Mouse (Mus musculus) kidney, embryonic 16.5 days (tissue): ENCODE data around the gene Itga4. TPM values are rescaled to one million over a fixed set of nuclear protein-coding genes. Genes with fewer than 3 reads are reported as not detected.

Source experiments
- ATAC-seq: fragments of 200-750 bp; cut with Nextera tagmentation; 2 replicates; pipeline ENCODE4 v1.8.0; 2017; ENCODE audit warnings: moderate TSS enrichment; ENCODE audit not compliant: low FRiP score, low TSS enrichment
- H3K27ac ChIP-seq: fragments of 300-500 bp; sonication (generic); 2 replicates; pipeline ENCODE4 v1.5.1; 2014; ENCODE audit warnings: low read length
- H3K27me3 ChIP-seq: fragments of 300-500 bp; sonication (generic); 2 replicates; pipeline ENCODE4 v1.6.1; 2014; ENCODE audit warnings: low read length, control low read depth, mixed read lengths; ENCODE audit not compliant: insufficient read depth
- H3K36me3 ChIP-seq: fragments of 300-500 bp; sonication (generic); 2 replicates; pipeline ENCODE4 v1.6.1; 2014; ENCODE audit warnings: low read length, control low read depth, mixed read lengths; ENCODE audit not compliant: insufficient read depth
- H3K4me1 ChIP-seq: fragments of 300-500 bp; sonication (generic); 2 replicates; pipeline ENCODE4 v1.6.1; 2014; ENCODE audit warnings: low read length, control low read depth, mixed read lengths; ENCODE audit not compliant: insufficient read depth
- H3K4me2 ChIP-seq: fragments of 300-500 bp; sonication (generic); replicated peaks from 2 replicates; pipeline ENCODE4 v1.6.1; 2014; ENCODE audit warnings: low read depth, low read length
- H3K4me3 ChIP-seq: fragments of 300-500 bp; sonication (generic); 2 replicates; pipeline ENCODE4 v1.5.1; 2014; ENCODE audit warnings: mild to moderate bottlenecking, low read length
- H3K9ac ChIP-seq: fragments of 300-500 bp; sonication (generic); replicated peaks from 2 replicates; pipeline ENCODE4 v1.6.1; 2014; ENCODE audit warnings: low read length
- H3K9me3 ChIP-seq: fragments of 300-500 bp; sonication (generic); 2 replicates; pipeline ENCODE4 v1.6.1; 2016; ENCODE audit warnings: low read length, control low read depth
- WGBS: fragments of 180-500 bp; shearing (Covaris S2); extraction: QIAGEN DNeasy Blood & Tissue Kit; methylation state at CpG from one replicate; pipeline ENCODE4 v1.1.7; 2014; 5-methylcytosine and 5-hydroxymethylcytosine counted together
- polyA plus RNA-seq: library from polyadenylated mRNA; unstranded; fragments of >200 nt; fragmentation: Nextera tagmentation; extraction: Ambion mirVana; gene quantifications from 2 replicates; pipeline ENCODE4 v1.2.1, GENCODE M21; 2015

Gene Itga4
- polyA plus RNA-seq, 1 experiment from 2014 or later: 4.2 TPM

DNA sequence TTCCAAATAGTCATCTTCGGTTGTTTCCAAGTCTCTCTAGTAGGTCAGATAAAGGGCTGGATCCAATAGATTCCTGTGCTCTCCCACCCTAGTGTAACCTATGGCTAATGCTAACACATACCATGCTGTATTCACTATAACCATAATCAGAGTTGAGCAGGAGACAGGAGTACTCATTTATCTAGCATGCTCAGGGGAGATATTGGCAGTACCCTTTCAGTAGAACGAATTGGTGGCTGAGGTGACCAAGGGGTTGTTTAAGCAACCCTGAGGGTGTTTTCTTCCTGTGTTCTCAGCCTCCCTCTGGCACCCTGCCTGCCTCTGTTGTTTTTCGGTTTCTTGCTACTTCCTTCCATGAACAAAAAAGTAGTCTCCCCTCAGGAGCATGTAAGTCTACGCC lies 4.1 kb downstream of the Itga4 start:
- WGBS: 64% methylated on average over 4 of the region's 4 CpGs
- H3K4me2 ChIP-seq: no peak overlapping the region
- peaks cover 10% of the 10 kb centered on the region; the same call in 1 of the 2 replicates for H3K4me1 ChIP-seq
- no peaks in the 10 kb centered on the region for H3K9me3 ChIP-seq
- H3K9ac ChIP-seq: no peak overlapping the region
- no peak for ATAC-seq
- no peaks in the 10 kb centered on the region for H3K36me3 ChIP-seq
- no peak overlapping the region for H3K4me3 ChIP-seq
- no peaks in the 10 kb centered on the region for H3K27me3 ChIP-seq
- H3K27ac ChIP-seq: no peak overlapping the region

DNA sequence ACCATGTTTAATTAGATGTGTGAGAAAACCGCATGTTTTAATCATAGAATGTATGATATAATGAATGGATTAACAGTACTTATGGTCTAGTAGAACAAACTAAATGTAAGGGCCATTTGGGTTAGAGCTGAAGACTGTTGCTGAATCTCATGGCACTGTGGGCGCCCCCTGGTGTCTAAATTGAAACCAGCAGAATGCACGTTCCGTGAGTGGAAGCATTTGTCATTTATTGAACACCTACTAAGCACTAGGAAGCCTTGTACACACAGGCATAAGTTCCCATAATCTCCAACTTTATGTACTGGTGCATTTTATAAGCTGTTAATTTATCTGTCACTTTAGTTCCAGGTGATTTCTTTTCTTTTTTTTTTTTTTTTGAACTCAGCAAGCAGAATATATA lies 10.4 kb downstream of the Itga4 start:
- Histone ChIP-seq H3K4me3 (no peak overlapping the region), H3K36me3 (no peaks in the 10 kb centered on the region), H3K27ac (no peak overlapping the region), H3K4me2 (no peak overlapping the region), H3K4me1 (no peaks in the 10 kb centered on the region), H3K9me3 (no peaks in the 10 kb centered on the region), H3K9ac (no peak overlapping the region), H3K27me3 (no peaks in the 10 kb centered on the region)
- no peak for ATAC-seq
- WGBS: 58% methylated on average over 4 of the region's 4 CpGs

DNA sequence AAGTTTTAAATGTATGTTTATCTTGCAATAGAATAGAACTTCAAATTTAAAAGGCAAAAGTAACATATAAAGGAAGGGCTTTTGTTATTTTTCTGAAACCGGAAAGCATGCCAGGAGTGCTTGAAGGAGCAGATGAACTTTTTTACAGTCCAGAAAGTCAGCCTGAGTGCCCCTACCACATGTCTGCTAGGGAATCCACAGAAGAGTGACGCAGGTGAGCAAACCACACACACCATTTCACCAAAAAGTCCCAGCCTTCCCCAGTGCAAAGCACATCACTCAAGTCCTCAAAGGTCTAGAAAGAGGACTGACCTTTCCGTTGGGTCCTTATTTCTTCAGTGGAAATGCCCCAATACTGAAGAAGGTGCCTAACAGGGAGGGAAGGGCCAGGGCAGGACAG lies 11.3 kb downstream of the Itga4 start:
- Histone ChIP-seq H3K27me3 (no peaks in the 10 kb centered on the region), H3K27ac (no peak overlapping the region), H3K4me1 (no peaks in the 10 kb centered on the region), H3K4me2 (no peak overlapping the region), H3K9ac (no peak overlapping the region), H3K36me3 (no peaks in the 10 kb centered on the region), H3K4me3 (no peak overlapping the region), H3K9me3 (no peaks in the 10 kb centered on the region)
- ATAC-seq: no peak
- 90% methylated on average over 3 of the region's 3 CpGs for WGBS

DNA sequence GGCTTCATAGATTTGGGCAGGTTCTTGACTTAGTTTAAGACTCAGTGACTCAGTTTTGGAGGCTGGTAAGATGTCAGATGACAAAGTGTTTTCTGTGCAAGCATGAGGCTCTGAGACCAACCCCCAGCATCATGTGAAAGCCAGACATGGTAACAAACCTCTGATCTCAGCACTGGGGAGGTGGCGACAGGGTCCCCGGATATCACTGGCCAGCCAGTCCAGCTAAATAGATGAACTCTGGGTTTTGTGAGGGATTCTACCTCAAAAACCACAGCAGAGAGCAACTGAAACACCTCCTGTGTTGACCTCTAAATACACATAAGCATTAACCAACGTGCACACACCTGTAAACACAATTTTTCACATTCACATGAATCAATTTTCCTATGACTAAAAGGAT lies 12.0 kb downstream of the Itga4 start:
- H3K4me2 ChIP-seq: no peak overlapping the region
- H3K27ac ChIP-seq: no peak overlapping the region
- 86% methylated on average over 3 of the region's 3 CpGs for WGBS
- no peaks in the 10 kb centered on the region for H3K27me3 ChIP-seq
- ATAC-seq: no peak
- H3K9me3 ChIP-seq: no peaks in the 10 kb centered on the region
- H3K9ac ChIP-seq: no peak overlapping the region
- H3K4me1 ChIP-seq: no peaks in the 10 kb centered on the region
- no peaks in the 10 kb centered on the region for H3K36me3 ChIP-seq
- H3K4me3 ChIP-seq: no peak overlapping the region

DNA sequence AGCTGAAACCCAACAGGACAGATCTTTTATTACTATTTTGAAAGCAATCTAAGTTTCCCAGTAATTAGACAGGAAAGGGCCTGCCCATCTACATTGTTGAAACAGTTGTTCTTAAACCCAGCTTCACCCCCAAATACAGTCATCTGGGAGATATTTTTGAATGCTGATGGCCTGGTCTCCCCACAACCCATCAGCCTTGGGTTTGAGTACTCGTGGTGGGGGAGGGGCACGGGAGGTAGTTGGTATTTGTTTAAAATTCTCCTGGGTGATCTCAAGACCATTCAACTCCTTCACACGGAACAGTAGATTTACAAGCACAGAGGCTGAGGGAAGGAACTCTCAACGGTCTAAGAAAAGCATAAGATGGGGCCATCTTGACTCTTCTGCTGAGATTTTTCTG lies 13.6 kb downstream of the Itga4 start:
- Histone ChIP-seq H3K36me3 (no peaks in the 10 kb centered on the region), H3K9me3 (no peaks in the 10 kb centered on the region), H3K9ac (no peak overlapping the region), H3K27me3 (no peaks in the 10 kb centered on the region), H3K4me1 (no peaks in the 10 kb centered on the region), H3K4me3 (no peak overlapping the region), H3K4me2 (no peak overlapping the region), H3K27ac (no peak overlapping the region)
- no peak for ATAC-seq
- WGBS: 54% methylated on average over 4 of the region's 4 CpGs

DNA sequence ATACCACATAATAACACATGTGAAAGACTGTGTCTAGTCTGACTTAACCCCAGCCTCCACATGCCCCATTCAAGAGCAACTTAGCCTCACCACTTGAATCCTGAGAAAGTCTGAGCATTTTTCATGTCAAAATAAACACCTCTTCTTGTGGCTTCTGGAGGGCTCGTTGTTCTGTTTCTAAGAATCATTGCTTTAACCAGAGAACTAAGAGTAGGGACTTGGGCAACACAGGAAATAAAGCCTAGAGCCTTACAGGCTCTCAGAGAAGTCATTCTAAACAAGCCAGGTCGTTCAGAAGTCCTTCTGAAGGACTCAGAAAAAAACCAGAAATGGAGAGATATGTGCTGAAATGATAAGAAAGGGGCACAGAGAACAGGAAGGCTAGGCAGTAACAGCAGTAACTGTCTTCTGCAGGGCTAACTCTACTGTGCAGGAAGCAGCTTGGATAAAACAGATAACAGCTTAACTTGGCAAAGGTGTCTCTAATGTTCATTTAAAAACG lies 14.9 kb downstream of the Itga4 start:
- no peak for ATAC-seq
- Histone ChIP-seq H3K9me3 (no peaks in the 10 kb centered on the region), H3K27ac (no peak overlapping the region), H3K4me2 (no peak overlapping the region), H3K4me1 (no peaks in the 10 kb centered on the region), H3K9ac (no peak overlapping the region), H3K36me3 (no peaks in the 10 kb centered on the region), H3K4me3 (no peak overlapping the region), H3K27me3 (no peaks in the 10 kb centered on the region)
- WGBS: 55% methylated on average over 3 of the region's 3 CpGs

DNA sequence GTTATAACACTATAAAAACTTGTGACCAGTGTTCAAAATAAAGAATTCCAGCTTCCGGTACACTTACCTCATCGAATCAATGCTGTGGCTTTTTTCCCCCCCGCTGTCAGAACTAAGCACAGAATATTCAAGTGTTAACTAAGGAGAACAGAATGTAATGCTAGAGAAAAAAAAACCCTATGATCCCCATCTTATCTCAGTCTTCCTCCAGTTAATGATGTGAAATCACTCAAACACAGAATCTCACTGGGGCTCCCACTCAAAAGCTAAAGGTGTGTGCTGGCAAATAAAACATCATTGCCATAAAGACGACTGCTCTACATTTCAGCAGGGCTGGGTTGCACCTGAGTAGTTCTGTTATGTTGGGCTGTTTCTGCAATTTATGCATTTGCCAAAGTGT lies 16.6 kb downstream of the Itga4 start:
- Histone ChIP-seq H3K4me3 (no peak overlapping the region), H3K9ac (no peak overlapping the region), H3K36me3 (no peaks in the 10 kb centered on the region), H3K9me3 (no peaks in the 10 kb centered on the region), H3K4me2 (no peak overlapping the region), H3K27ac (no peak overlapping the region), H3K27me3 (no peaks in the 10 kb centered on the region), H3K4me1 (no peaks in the 10 kb centered on the region)
- 91% methylated on average over 4 of the region's 4 CpGs for WGBS
- ATAC-seq: no peak

DNA sequence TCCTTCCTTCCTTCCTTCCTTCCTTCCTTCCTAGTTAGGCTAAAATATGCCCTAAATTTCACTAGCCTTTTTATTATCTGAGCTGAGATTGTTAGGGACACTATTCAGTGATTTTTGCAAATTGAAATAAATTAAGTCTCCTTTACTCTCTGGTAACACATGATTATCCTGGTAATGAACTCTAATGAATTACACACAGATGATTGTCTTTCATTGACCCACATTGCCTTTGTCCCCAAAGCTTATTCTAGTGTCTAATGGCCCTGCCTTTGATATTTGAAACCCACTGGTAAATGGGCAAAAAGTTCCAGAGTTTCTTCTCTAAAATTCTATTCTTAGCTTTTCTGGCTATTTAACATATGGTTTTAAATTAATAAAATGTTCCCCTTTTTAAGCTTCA lies 23.4 kb downstream of the Itga4 start:
- Histone ChIP-seq H3K27ac (no peak overlapping the region), H3K4me3 (no peak overlapping the region), H3K27me3 (no peaks in the 10 kb centered on the region), H3K9me3 (no peaks in the 10 kb centered on the region), H3K9ac (no peak overlapping the region), H3K36me3 (0 out of 2 replicates have a peak, but pooled peaks cover 5% of the 10 kb centered on the region), H3K4me2 (no peak overlapping the region), H3K4me1 (no peaks in the 10 kb centered on the region)
- ATAC-seq: no peak

DNA sequence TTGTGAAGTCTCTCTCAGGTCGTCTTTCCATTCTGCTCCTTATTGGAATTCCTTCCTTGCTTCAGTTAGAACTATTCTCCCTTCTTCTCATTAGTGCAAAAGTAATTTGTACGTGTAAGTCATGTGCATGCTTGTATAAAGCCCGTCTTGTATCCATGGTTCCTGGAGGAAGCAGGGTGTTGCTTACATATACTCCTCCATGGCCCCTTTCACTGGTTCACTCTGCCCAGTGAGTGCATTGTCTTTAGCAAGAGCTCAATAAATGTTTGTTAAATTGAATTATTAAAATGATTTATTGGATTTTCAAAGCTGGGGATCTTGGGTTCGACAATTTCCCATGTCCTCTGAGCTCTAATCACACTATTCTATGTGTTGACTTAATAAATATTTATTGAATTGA lies 29.0 kb downstream of the Itga4 start:
- Histone ChIP-seq H3K36me3 (0 out of 2 replicates have a peak, but pooled peaks cover 5% of the 10 kb centered on the region), H3K9ac (no peak overlapping the region), H3K9me3 (no peaks in the 10 kb centered on the region), H3K27me3 (no peaks in the 10 kb centered on the region), H3K4me1 (no peaks in the 10 kb centered on the region), H3K4me3 (no peak overlapping the region), H3K4me2 (no peak overlapping the region), H3K27ac (no peak overlapping the region)
- no peak for ATAC-seq
- 86% methylated on average over 4 of the region's 4 CpGs for WGBS

DNA sequence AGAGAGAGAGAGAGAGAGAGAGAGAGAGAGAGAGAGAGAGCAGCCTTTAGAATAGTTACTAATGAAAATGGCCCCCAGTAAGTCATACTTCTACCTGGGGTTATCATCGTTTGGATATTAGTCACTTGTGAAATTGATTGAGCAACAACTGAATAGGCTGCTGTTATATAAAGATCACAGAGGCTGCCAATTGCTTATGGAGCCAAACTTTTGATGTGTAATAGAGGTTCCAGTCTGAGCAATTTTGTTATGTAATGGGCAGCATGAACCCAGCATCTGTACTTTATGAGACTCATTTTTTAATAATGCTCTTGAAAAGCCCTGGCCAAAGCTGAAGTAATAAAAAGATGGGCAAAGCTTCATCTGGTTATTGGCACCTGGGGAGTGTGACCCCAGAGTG lies 34.9 kb downstream of the Itga4 start:
- no peaks in the 10 kb centered on the region for H3K9me3 ChIP-seq
- no peaks in the 10 kb centered on the region for H3K27me3 ChIP-seq
- H3K9ac ChIP-seq: no peak overlapping the region
- H3K27ac ChIP-seq: no peak overlapping the region
- no peak overlapping the region for H3K4me3 ChIP-seq
- 66% methylated on average over 1 of the region's 1 CpGs for WGBS
- no peak overlapping the region for H3K4me2 ChIP-seq
- no peak for ATAC-seq
- no peaks in the 10 kb centered on the region for H3K4me1 ChIP-seq
- H3K36me3 ChIP-seq: no peaks in the 10 kb centered on the region

DNA sequence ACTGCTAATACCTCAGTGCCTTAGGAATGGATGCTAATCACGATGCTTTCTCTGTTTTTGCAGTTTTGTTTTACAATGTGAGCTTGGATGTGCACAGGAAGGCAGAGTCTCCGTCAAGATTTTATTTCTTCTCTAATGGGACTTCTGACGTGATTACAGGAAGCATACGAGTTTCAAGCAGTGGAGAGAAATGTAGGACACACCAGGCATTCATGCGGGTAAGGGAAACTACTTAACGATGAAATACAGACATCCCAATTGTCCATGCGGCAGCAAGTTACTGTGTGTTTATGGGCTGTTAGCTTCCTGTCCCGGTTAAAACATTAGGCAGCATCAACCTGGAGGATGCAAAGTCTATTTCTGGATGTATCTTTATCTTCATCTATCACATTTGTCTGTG lies 36.7 kb downstream of the Itga4 start:
- no peaks in the 10 kb centered on the region for H3K36me3 ChIP-seq
- ATAC-seq: no peak
- H3K9me3 ChIP-seq: no peaks in the 10 kb centered on the region
- H3K27me3 ChIP-seq: no peaks in the 10 kb centered on the region
- no peak overlapping the region for H3K27ac ChIP-seq
- no peak overlapping the region for H3K4me2 ChIP-seq
- H3K4me3 ChIP-seq: no peak overlapping the region
- H3K9ac ChIP-seq: no peak overlapping the region
- 42% methylated on average over 8 of the region's 8 CpGs for WGBS
- no peaks in the 10 kb centered on the region for H3K4me1 ChIP-seq
